Mouse (Mus musculus): Measurements from ENCODE around the gene Gdf11.
A peak's percentile ranks its signal among the peaks of the same experiment; 100 is the strongest.

Gdf11 gene

DNA sequence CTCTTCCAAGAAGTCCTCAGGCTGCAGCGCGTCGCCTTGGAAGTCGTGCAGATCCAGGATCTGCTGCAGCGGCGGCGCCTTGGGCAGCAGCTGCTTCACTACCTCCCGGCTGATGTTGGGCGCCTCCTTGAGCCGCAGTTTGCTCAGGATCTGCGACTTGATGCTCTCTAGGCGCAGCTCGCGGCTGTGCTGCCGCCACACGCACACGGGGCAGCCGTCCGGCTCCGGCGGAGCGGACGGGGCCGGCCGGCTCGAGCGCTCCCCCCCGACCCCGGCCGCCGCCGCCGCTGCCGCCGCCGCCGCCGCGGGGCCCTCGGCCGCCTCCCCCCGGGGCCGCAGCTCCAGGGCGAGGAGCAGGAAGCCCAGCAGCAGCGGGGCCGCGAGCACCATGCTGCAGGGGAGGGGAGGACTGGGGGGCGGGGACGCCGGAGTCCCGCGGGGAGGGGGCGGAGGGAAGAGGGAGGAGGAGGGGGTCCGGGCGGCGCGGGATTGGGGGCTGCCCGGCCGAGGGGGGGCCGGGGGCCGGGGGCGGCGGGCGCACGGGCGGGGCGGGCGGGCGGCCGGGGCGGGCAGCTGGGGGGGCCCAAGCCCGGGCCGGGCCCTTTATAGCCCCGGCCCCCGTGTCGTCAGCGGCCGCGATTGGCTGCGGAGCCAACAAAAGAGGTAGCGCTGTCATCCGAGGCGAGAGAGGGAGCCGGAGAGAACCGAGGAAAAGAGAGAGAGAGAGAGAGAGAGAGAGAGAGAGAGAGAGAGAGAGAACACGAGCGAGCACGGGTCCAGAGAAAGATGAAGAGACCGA lies at the start of gene Gdf11:
Gene Gdf11, minus strand, starts transcription at position 423 of the 799 bp plus-strand sequence.
- peak; percentile 67 to 69 for DNase-seq (ENCODE audit: low spot score in 2 of 2)

DNA sequence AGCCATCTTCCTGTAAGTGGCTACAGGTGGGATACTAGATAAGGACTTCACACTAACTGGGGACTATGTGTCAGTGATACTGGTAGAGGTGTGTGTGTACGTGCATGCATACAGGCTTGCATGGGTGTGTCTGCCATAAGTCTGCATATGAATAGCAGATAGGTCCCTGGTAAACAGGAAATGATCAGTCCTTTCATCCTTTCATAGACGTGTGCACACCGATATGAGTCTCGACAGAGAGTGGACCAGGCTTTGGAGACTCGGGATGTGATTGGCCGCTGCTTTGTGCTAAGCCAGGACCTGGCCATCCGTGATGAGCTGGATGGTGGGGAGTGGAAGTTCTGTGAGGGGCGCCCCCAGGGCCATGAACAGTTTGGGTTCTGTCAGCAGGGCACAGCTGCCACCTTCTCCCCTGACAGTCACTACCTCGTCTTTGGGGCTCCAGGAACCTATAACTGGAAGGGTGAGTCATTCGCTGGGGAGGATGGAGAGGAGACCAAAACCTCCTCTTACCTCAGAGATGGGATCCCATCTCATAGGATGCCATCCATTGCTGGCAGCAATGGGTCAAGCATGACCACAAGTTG lies 49.0 kb upstream of the Gdf11 start:
- DNase-seq (ENCODE audit: low spot score in 2 of 2) = no peak

DNA sequence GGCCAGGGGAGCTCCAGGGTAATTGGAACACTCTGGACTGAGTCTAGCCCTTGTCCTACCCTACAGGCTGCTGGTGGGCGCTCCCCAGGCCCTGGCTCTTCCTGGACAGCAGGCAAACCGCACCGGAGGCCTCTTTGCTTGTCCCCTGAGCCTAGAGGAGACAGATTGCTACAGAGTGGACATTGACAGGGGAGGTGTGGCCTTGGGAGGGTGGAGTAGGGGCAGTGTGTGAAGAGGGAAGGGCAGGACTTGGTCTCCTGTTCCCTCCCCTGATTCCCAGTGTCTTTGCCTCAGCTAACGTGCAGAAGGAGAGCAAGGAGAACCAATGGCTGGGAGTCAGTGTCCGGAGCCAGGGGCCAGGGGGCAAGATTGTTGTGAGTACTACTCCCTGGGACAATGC lies 47.5 kb upstream of the Gdf11 start:
- DNase-seq (ENCODE audit: low spot score in 2 of 2) = no peak

DNA sequence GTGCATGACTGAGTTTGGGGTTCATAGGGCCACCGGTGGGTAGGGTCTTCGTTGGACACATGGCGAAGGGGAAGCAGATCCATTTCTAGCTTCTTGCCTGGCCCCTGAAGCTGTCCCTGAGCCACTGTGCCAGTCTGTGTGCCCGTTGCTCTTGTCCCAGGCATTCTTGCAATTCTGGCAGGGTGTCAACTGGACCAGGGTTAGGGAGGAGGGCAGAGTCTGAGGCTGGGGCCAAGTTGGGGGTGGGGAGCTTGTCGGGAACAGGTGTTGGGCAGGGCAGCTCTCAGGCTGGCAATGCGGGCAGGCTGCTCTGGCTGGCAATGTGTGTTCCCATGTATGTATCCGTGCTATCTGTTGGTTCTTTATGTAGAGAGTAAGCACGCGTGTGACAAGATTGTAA lies 46.9 kb upstream of the Gdf11 start:
- DNase-seq (ENCODE audit: low spot score in 2 of 2) = no peak

DNA sequence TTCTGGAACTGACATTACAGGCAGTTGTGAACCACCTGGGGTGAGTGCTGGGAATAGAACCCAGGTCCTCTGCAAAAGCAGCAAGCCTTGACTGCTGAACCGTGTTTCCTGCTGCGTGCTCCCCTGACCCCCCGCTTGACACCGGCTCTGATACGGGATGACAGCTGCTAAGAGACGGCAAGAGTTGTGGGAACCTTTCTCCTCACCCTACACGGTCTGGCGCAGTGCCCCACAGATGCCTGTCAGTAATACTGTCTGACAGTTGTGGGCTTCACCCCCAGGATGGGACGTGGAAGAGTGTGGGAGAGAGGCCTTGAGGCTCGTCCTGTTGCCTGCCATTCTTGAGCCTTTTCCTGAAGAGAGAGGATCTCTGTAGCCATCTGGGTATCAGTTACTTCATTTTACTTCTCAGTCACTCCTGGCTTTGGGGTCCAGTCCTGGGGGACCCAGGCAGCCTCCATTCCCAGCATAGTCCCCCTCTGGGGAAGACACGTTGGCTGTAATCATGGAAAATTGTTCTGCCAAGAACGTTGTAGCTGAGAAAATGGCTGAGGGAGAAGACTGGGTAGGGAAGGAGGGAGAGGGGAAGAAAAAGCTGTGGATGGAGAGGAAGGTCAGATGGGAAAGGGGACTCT lies 46.4 kb upstream of the Gdf11 start:
- no peak for DNase-seq (ENCODE audit: low spot score in 2 of 2)

DNA sequence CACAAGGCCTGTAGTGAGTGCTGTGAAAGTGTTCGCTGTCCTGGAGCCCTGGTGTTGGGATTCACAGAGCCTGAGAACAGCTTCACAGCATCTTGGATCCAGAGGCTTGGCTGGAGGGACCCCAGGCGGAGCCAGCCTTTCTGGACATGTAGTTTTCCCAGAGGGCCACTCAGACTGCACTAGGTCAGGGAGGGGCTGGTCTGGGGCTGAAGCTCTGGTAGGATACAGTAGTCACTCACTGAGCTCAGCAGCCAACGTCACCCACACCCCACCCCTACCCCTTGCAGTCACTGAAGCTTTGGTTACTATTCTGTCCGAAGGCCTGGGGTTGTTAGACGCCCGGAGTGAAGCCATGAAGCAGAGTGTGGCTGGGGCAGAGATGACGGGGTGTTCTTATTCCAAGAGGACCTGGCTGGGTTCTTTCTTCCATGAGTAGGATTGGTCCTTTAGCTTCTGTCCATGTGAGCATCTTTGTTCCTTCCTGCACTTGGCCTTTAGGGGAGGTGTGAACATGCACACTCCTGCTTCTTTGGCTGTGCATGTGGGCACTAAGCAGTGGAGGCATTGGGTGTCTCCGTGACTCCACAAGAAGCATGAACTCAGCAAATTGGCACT lies 44.4 kb upstream of the Gdf11 start:
- DNase-seq (ENCODE audit: low spot score in 2 of 2) = no peak

DNA sequence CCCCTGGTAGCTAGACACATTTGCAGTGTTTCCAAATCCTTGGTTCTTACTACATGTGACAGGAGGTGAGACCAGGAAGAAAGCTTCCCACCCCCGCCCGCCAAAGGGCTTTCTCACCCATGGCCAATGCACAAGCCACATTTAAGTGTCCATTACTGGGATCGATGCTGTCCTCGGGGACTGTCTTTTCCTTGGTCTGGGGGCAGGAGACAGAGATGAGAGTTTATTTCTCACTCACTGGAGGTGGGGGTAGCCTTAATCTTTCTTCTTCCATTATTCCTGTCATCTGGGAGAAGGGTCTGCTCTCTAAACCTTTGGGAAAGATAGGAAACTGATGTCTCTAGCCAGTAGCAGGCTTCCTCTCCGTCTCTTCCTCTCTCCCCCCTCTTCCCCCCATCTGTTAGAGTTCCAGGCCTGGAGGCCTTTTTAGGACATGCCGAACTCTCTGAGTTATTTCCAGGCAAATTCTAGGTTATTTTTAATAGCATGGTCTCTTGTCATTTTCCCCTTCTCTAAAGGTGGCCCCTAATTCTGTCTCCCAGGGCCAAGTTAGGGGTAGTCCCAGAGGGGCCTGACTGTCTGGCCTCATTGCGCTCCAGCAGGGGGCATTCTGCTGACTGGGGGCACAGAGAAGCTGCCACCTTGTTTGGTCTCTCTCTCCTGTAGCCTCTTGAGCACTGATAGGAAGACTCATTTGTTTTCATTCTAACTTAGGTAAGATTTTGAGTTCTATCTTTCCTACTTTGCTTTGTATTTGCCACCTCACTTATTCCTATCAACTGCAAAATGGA lies 43.7 kb upstream of the Gdf11 start:
- DNase-seq (ENCODE audit: low spot score in 2 of 2) = peak in 1 of 2 experiments; percentile 47

DNA sequence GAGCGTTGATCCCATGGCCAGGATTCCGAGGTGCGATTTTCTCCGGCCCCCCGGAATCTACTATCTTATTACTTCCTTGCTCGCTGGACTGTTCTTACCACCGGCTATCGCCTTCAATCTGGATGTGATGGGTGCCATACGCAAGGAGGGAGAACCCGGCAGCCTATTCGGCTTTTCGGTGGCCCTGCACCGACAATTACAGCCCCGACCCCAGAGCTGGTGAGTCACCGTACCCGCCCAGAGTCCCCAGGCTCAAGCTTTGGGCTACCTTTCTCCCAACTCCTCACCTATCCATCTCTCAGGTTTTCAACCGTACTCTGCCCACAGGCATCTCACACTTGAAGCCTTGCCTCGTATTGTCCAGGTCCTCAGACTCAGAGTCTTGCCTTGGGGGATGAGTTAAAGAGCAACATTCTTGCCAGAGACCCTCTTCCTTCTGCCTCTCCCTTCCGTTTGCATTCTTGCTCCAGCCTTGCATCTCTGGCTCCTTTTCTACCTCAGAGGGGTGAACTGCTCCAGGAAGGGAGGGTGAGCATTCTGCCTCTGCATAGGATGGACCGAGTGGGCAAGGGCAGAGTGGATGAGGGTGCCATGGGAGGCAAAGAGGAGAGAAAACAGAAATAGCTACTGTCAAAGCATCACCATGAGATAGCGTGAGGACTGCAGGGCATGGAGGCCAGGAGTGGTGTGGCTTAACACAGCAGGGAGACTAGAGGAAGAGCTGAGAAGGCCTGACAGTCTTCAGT lies 42.6 kb upstream of the Gdf11 start:
- no peak for DNase-seq (ENCODE audit: low spot score in 2 of 2)

DNA sequence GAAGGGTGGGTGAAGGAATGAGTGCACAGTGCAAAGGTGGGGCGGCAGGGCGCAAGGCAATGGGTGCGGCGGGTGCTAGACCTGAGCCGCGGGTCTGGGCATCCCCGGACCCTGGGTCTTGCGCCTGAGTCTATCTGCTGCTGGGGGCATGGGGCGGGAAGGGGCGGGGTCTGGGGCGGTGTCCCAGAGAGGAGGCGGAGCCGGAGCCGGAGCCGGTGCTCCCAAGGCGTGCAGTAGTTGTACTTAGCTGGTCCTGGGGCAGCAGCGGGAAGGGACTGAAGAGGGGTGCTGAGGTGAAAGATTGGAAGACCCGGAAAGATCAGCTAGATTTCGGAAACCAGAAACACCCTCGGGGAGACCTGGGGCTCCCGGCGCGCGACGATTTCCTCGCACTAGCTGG lies 42.1 kb upstream of the Gdf11 start, which contains the start of gene Itga7:
Gene Itga7, plus strand, starts transcription at position 245 of the 400 bp plus-strand sequence.
- no peak for DNase-seq (ENCODE audit: low spot score in 2 of 2)

DNA sequence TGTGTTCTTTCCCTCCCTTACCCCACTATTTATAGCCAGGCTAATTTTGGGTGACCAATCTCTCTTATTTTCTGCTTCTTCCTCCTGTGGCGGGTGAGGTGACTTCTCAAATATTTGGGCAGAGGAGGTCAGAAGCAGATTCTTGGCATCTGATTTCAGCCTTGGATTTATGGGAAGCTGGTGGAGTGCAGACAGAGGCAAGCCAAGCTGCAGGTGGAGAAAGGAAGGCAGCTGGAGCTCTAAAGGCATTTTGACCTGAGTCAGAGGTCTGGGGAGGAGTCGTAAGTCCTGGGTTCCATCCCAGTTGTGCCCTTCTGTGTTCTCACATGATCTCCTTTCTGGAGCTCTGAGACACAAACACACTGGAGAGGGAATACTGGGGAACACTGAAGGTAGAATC lies 39.9 kb upstream of the Gdf11 start:
- no peak for DNase-seq (ENCODE audit: low spot score in 2 of 2)

DNA sequence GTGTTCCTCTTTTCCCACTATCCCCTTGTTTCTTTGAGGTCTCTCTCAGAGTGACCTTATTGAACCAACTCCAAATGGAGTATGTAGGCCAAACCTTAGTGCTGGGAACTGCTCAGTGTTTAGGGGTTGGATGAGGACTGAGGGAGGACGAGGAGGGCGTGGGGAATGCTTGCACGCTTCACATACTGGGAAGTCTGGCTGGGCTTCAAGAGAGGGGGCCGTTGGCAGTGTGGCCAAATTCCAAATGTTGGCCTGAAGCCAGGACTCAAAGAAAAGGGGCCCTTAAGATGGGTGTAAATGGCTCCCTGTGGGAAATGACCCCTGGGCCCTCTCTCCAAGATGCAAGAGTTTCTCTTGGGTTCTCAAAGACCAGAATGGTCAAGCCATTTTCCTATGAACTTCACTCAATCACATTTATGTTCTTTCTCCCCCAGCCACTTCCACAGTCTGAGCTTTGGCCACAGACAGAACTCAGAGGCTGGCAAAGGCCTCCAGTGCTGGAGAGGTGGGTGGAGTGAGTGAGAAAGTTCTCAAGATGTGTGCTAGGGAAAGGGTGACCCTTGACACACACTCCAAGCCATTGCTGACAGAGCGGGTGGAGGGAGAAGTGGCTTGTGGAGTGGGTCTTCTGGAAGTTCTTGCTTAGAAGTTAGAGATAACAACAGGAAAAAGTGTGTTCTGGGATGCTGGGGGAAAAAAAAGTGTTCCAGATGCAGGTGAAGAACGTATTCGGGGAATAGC lies 38.3 kb upstream of the Gdf11 start:
- DNase-seq (ENCODE audit: low spot score in 2 of 2) = no peak

DNA sequence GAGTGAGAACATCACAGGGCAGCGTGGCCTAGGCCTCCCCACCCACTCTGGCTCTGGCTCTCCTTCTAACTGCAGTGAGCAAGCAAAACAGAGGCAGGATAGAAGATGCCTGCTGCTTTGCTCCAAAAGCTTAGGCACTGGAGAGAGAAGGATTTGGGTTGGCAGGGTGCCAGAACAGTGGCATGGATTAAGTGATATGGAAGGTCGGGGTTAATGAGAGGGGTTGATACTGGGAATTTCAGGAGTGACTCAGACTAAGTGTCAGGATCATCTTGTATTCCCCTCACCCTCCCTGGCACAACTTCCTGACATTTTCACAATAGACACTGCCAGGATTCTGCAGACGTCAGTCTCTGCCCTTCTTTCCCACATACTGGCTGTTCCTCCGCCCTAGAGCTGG lies 36.8 kb upstream of the Gdf11 start:
- DNase-seq (ENCODE audit: low spot score in 2 of 2) = no peak

DNA sequence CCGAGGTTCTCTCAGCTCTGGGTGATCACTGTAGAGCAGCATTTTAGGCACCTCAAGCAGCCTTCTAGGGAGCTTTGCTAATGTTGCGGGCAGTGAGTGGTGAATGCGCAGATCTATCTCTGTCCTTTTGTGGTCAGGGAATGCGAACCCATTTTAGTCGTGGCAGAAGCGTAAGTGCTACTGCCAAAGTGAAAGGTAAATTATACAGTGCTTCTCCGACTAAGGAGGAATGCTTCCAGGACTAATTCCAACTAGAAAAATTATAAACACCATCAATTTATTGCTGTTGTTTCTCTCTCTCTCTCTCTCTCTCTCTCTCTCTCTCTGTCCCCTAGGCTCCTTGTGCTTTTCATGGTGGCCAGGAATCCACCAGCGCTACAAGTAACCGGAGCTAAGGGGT lies 32.4 kb upstream of the Gdf11 start, which contains the start of gene Bloc1s1:
Gene Bloc1s1, minus strand, starts transcription at position 101 of the 400 bp plus-strand sequence.
- no peak for DNase-seq (ENCODE audit: low spot score in 2 of 2)

DNA sequence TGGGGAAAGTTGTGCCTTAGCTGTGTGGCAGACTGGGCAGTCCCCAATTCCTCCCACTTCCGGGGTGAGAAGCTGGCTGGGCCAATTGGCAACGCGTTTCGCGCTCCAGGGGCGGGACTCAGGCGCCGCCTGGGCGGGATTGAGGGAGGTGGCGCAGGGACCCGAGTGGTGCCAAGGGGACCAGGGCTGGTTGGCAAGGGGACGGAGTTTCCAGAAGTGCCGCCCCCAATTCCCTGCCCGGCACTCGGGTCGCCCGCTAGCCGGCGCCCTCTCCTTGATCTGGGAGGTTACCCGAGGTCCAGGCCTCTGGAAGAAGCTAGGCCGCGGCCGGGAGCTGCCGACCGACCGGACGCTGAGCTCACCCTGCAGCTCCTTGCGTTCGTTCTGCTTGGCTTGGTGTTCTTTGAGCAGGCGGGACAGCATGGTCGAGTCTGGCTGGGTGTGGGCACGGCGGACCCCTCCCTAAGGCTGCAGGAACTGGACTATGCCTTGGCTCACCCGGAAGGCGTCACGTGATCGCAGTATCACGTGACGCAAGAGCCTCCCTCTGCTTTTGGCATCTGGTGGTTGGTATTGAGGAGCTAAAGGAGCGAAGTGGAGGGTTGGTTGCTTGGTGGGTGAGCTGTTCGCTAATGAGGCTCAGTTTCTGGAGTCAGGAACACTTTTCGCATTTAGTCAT lies 31.6 kb upstream of the Gdf11 start:
- peak; percentile 93 for DNase-seq (ENCODE audit: low spot score in 2 of 2)

DNA sequence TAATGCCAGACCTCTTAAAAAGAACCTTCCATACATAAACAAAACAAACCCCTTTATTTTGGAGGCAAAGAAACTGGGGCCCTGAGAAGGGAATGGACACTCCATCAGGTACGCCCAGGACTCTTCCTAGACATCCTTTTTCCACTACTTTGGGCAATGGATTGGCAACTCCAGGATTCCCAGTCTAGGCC lies 31.2 kb upstream of the Gdf11 start, which contains the start of gene Rdh5:
Gene Rdh5, minus strand, starts transcription at position 67 of the 191 bp plus-strand sequence.
- no peak for DNase-seq (ENCODE audit: low spot score in 2 of 2)

DNA sequence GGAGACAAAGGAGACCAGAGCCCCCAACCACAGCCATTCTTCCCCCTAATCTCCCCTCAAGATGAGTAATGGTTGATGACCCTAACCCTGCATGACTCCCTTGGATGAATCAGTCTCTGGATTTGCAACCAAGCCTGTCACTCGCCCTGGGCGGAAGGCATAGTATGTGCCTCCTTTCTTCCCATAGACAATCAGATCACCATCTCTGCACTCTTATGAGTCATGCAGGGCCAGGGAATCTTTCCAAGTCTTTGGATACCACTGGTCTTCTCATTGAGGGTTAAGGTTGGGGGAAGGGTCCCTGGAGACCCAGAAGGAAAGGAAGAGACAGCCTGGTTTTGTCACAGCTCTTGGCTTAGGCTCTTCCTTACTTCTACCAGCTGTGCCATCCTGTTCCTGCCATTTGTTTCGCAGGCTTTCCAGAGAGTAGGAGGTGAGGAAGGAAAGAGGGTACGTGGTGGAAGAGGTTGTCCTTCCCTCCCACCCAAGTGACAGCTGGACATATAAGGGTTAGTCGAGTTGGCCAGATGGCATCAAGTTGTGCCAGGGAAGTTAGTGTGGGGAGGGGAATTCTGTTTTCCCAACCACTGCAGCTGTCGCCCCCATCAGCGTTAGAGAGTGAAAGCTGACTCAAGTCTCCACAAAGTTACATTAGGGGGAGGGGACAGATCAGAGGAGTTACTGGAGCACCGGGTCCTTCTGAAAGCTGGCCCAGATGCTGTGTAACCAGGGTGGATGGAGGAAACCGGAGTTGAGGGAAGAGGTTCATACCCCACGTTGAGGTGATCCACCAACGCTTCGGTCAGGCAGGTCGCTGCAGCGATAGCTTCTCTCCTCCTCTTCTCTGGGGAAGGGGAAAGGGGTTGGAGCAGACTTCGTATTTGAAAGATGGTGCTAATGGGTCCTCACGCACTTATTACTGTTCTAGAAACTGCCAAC lies 30.6 kb upstream of the Gdf11 start:
- DNase-seq (ENCODE audit: low spot score in 2 of 2) = no peak

DNA sequence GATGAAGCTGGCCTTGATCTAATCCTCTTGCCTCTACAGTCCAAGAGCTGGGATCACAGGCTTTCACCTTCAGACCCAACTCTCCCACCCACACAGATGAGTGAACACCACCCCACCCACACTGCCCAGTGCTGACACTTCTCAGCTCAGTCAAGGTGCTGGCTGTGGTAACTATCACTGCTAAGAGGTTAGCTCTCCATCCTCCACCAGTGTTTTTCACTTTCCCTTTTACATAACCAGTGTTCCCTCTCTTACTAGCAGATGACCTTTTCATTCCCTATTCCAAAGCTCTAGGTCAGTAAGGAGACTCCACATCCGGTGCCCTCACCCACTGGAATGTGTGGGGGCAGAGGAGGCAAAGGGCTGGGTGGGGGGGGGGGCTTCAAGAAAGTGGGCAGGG lies 29.7 kb upstream of the Gdf11 start:
- no peak for DNase-seq (ENCODE audit: low spot score in 2 of 2)

DNA sequence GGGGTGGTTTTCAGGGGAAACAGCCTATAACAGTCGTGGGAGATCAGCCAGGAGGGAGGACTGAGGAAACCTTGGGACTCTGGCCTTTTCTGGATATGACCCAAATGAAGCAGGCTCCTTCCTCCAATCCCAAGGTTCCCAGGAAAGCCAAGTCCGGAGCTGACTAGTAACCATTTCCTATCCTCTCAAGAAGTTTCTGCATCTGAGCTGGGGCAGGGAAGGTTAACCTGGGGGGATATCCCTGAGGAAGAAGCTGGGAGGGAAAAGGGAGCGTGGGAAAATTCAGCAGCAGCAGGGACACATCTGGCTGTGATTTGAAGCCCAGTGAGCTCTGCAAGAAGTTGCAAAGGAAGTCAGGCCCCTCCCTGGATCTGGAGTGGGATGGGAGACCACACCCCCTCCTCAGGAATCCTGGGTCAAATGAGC lies 29.2 kb upstream of the Gdf11 start:
- DNase-seq (ENCODE audit: low spot score in 2 of 2) = no peak

DNA sequence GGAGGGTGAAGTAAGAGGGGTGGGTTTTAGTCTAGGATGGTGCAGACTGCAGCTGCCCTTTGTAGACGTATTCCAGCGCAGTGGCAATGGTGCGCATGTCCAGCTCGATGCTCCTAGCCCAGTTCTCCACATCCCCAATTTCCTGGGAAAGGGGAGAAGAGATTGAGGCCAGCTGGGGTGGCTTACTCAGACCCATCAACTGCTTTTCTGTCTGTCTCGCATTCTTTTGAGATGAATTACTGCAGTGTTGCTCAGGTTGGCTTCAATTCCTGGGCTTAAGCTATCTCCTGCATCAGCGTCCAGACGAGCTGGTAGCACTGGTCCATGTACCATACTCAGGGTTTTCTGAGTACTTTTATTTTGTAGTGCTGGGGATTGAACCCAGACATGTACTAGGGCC lies 28.4 kb upstream of the Gdf11 start:
- DNase-seq (ENCODE audit: low spot score in 2 of 2) = no peak

Measured in thymus, postnatal 10 days (tissue).